Mouse (Mus musculus) lung, embryonic 14.5 days (tissue): ENCODE data around the gene Ccdc190. TPM values are rescaled to one million over a fixed set of nuclear protein-coding genes. Genes with fewer than 3 reads are reported as not detected.

ENCODE experiments used
- ATAC-seq: fragments of 200-750 bp; cut with Nextera tagmentation; 2 replicates; pipeline ENCODE4 v1.8.0; 2017; ENCODE audit warnings: mild to moderate bottlenecking, moderate TSS enrichment, moderate library complexity; ENCODE audit not compliant: insufficient read depth
- DNase-seq: peaks from one replicate; pipeline ENCODE4 v3.0.0-alpha.2; 2015
- H3K27ac ChIP-seq: fragments of 300-500 bp; sonication (generic); 2 replicates; pipeline ENCODE4 v1.5.1; 2014; ENCODE audit warnings: low read depth, mild to moderate bottlenecking, moderate library complexity
- H3K27me3 ChIP-seq: fragments of 300-500 bp; sonication (generic); 2 replicates; pipeline ENCODE4 v1.6.1; 2014; ENCODE audit warnings: low read length, control low read depth; ENCODE audit not compliant: insufficient read depth
- H3K36me3 ChIP-seq: fragments of 300-500 bp; sonication (generic); 2 replicates; pipeline ENCODE4 v1.6.1; 2014; ENCODE audit warnings: control low read depth; ENCODE audit not compliant: insufficient read depth
- H3K4me1 ChIP-seq: fragments of 300-500 bp; sonication (generic); 2 replicates; pipeline ENCODE4 v1.6.1; 2014; ENCODE audit warnings: antibody characterized with exemption, control low read depth; ENCODE audit not compliant: insufficient read depth
- H3K4me2 ChIP-seq: fragments of 300-500 bp; sonication (generic); 2 replicates; pipeline ENCODE4 v1.6.1; 2014; ENCODE audit warnings: mild to moderate bottlenecking
- H3K4me3 ChIP-seq: fragments of 300-500 bp; sonication (generic); 2 replicates; pipeline ENCODE4 v1.5.1; 2014; ENCODE audit warnings: low read depth, low read length
- H3K9ac ChIP-seq: fragments of 300-500 bp; sonication (generic); 2 replicates; pipeline ENCODE4 v1.6.1; 2014
- H3K9me3 ChIP-seq: fragments of 300-500 bp; sonication (generic); 2 replicates; pipeline ENCODE4 v1.6.1; 2016; ENCODE audit warnings: low read depth, low read length, control low read depth
- CTCF ChIP-seq: IDR thresholded peaks from 2 replicates; pipeline ENCODE4 v1.5.1; 2016; ENCODE audit warnings: antibody characterized with exemption, low read depth
- WGBS: fragments of 180-500 bp; shearing (Covaris S2); extraction: QIAGEN DNeasy Blood & Tissue Kit; methylation state at CpG from one replicate; pipeline ENCODE4 v1.1.7; 2014; 5-methylcytosine and 5-hydroxymethylcytosine counted together
- polyA plus RNA-seq: library from polyadenylated mRNA; unstranded; fragments of >200 nt; fragmentation: Nextera tagmentation; extraction: Ambion mirVana; gene quantifications from 2 replicates; pipeline ENCODE4 v1.2.1, GENCODE M21; 2014

The Ccdc190 gene
- 0.20 TPM in 1 of 2 replicates, not detected in the other for polyA plus RNA-seq

- no peak within 1 kb of the TSS for H3K27ac ChIP-seq
- no peaks in the 10 kb centered on the region for H3K4me1 ChIP-seq
- no peaks in the 10 kb centered on the region for H3K27me3 ChIP-seq
- H3K9ac ChIP-seq, result 0 out of 2 replicates have a peak within 1 kb of the TSS, but pooled peaks have one; percentile 16
- H3K9me3 ChIP-seq, result no peaks in the 10 kb centered on the region
- DNase-seq, result peak; percentile 63
- no peak for TF ChIP-seq CTCF
- H3K36me3 ChIP-seq, result no peaks in the 10 kb centered on the region
- ATAC-seq, result peak; percentile 53; the same call in 1 of the 2 replicates
- no peak within 1 kb of the TSS for H3K4me3 ChIP-seq
- 16% methylated on average over 12 of the region's 12 CpGs for WGBS
- peak within 1 kb of the TSS; percentile 43 for H3K4me2 ChIP-seq
Measured at GRCm38 (mm10) chr1:169928454-169928971, at the start of gene Ccdc190. Gene Ccdc190 (plus strand): TSS chr1:169928648.

- H3K4me1 ChIP-seq, result no peaks in the 10 kb centered on the region
- H3K9ac ChIP-seq, result no peak overlapping the region
- no peak overlapping the region for H3K4me3 ChIP-seq
- no peaks in the 10 kb centered on the region for H3K9me3 ChIP-seq
- H3K27ac ChIP-seq, result no peak overlapping the region
- H3K27me3 ChIP-seq, result no peaks in the 10 kb centered on the region
- no peaks in the 10 kb centered on the region for H3K36me3 ChIP-seq
- DNase-seq (no peak), ATAC-seq (no peak)
- WGBS, result 83% methylated on average over 4 of the region's 4 CpGs
- H3K4me2 ChIP-seq, result no peak overlapping the region
- no peak for TF ChIP-seq CTCF
Measured at GRCm38 (mm10) chr1:169879060-169879459, 49.4 kb upstream of the Ccdc190 start.

GRCm38 (mm10) chr1:169880181-169880580, 48.3 kb upstream of the Ccdc190 start:
- Histone ChIP-seq H3K27me3 (no peaks in the 10 kb centered on the region), H3K4me2 (no peak overlapping the region), H3K9ac (no peak overlapping the region), H3K4me3 (no peak overlapping the region), H3K36me3 (no peaks in the 10 kb centered on the region), H3K27ac (no peak overlapping the region), H3K9me3 (no peaks in the 10 kb centered on the region), H3K4me1 (no peaks in the 10 kb centered on the region)
- no peak for TF ChIP-seq CTCF
- WGBS, result 89% methylated on average over 5 of the region's 5 CpGs
- DNase-seq, result no peak
- no peak for ATAC-seq

- Histone ChIP-seq H3K36me3 (no peaks in the 10 kb centered on the region), H3K9me3 (no peaks in the 10 kb centered on the region), H3K27me3 (no peaks in the 10 kb centered on the region), H3K27ac (no peak overlapping the region), H3K4me1 (no peaks in the 10 kb centered on the region), H3K9ac (no peak overlapping the region), H3K4me2 (no peak overlapping the region), H3K4me3 (no peak overlapping the region)
- WGBS, result 45% methylated on average over 5 of the region's 5 CpGs
- ATAC-seq, result no peak; the same call in 1 of the 2 replicates
- TF ChIP-seq CTCF, result no peak
- peak; percentile 55 for DNase-seq
Measured at GRCm38 (mm10) chr1:169883081-169883565, 45.3 kb upstream of the Ccdc190 start.

- no peak for ATAC-seq
- peak; percentile 61 for DNase-seq
- no peak overlapping the region for H3K4me2 ChIP-seq
- no peaks in the 10 kb centered on the region for H3K4me1 ChIP-seq
- no peaks in the 10 kb centered on the region for H3K27me3 ChIP-seq
- no peaks in the 10 kb centered on the region for H3K36me3 ChIP-seq
- WGBS, result 67% methylated on average over 2 of the region's 2 CpGs
- H3K27ac ChIP-seq, result no peak overlapping the region
- H3K9ac ChIP-seq, result no peak overlapping the region
- H3K9me3 ChIP-seq, result no peaks in the 10 kb centered on the region
- no peak overlapping the region for H3K4me3 ChIP-seq
- no peak for TF ChIP-seq CTCF
Measured at GRCm38 (mm10) chr1:169889250-169889649, 39.2 kb upstream of the Ccdc190 start.

- no peak for TF ChIP-seq CTCF
- no peak overlapping the region for H3K4me3 ChIP-seq
- no peak for DNase-seq
- ATAC-seq, result no peak
- WGBS, result 87% methylated on average over 2 of the region's 2 CpGs
- H3K4me1 ChIP-seq, result 0 out of 2 replicates have a peak, but pooled peaks cover 2% of the 10 kb centered on the region
- H3K9ac ChIP-seq, result no peak overlapping the region
- no peak overlapping the region for H3K4me2 ChIP-seq
- no peaks in the 10 kb centered on the region for H3K36me3 ChIP-seq
- H3K27me3 ChIP-seq, result no peaks in the 10 kb centered on the region
- no peaks in the 10 kb centered on the region for H3K9me3 ChIP-seq
- no peak overlapping the region for H3K27ac ChIP-seq
Measured at GRCm38 (mm10) chr1:169893976-169894375, 34.5 kb upstream of the Ccdc190 start.

- Histone ChIP-seq H3K4me2 (no peak overlapping the region), H3K4me1 (0 out of 2 replicates have a peak, but pooled peaks cover 2% of the 10 kb centered on the region), H3K9ac (no peak overlapping the region), H3K4me3 (no peak overlapping the region), H3K9me3 (no peaks in the 10 kb centered on the region), H3K36me3 (no peaks in the 10 kb centered on the region), H3K27ac (no peak overlapping the region), H3K27me3 (no peaks in the 10 kb centered on the region)
- 44% methylated on average over 1 of the region's 1 CpGs for WGBS
- ATAC-seq (no peak), DNase-seq (peak; percentile 24)
- TF ChIP-seq CTCF, result no peak
Measured at GRCm38 (mm10) chr1:169895686-169896085, 32.8 kb upstream of the Ccdc190 start.
